Mouse (Mus musculus) heart, postnatal 25 days (tissue): Measurements from ENCODE around the gene 2410131K14Rik. TPM values are rescaled to one million over a fixed set of nuclear protein-coding genes. Genes with fewer than 3 reads are reported as not detected.

Experiments used
- DNase-seq: peaks from one replicate; pipeline ENCODE4 v3.0.0; 2022; ENCODE audit warnings: low spot score
- intact Hi-C: fragments of 180-260 bp; cut with DNase I; formaldehyde crosslinking; loops from one replicate; pipeline ENCODE4 v1.15.1; 2025
- total RNA-seq, 2 experiments: library from RNA; stranded (reverse); gene quantifications; 2 replicates each; pipeline ENCODE4 v1.2.3; 2021

2410131K14Rik gene
- total RNA-seq, 2 experiments from 2014 or later, result 7.4 to 8.8 TPM

- intact Hi-C loops, result no loop called here
These were observed 57.6 kb downstream of the 2410131K14Rik start for GRCm38 (mm10) chr5:118302466-118303155.

GRCm38 (mm10) chr5:118304970-118305618, 60.1 kb downstream of the 2410131K14Rik start:
- no peak for DNase-seq
- intact Hi-C loops, result no loop called here

More at GRCm38 (mm10) chr5:118302466-118303155, 57.6 kb downstream of the 2410131K14Rik start:
- no peak for DNase-seq

- intact Hi-C loops, result no loop called here
These were observed 65.4 kb downstream of the 2410131K14Rik start for GRCm38 (mm10) chr5:118310389-118310788.

DNA sequence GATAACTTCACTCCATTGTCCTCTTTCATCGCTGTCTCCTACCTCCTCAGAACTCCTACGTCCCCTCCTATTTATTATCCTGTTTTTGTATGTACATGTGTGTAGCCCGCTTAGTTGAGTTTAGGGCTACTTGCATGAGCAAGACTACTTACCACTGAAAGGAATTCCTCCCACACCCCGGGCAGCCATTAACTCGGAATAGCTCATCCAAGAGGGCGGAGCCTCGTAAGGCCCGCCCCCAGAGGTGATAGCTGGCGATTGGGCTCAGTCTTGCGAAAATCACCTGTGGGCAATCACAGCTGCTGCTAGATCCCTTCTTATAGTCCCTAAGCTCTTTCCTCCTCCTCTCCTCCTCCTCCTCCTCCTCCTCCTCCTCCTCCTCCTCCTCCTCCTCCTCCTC, 66.2 kb downstream of the 2410131K14Rik start:
- intact Hi-C loops, result no loop called here
- DNase-seq, result no peak

More at GRCm38 (mm10) chr5:118310389-118310788, 65.4 kb downstream of the 2410131K14Rik start:
- no peak for DNase-seq

GRCm38 (mm10) chr5:118313766-118314165, 68.7 kb downstream of the 2410131K14Rik start:
- no peak for DNase-seq
- intact Hi-C loops, result no loop called here

Other genes with a start within 250 kb of the 2410131K14Rik start
- 100 to 1,000 TPM; 192 to 217 TPM for gene Tesc, start 217.5 kb upstream of the 2410131K14Rik start, total RNA-seq
- gene Fbxw8, start 89.8 kb upstream of the 2410131K14Rik start, total RNA-seq, result 10 to 100 TPM; 40.3 to 43.6 TPM
- under 1 TPM; 0.56 to 0.88 TPM for gene Hrk, start 80.6 kb upstream of the 2410131K14Rik start, total RNA-seq
- 1 to 10 TPM; 1.8 TPM for gene Rnft2, start 111 bp upstream of the 2410131K14Rik start, total RNA-seq